Mouse (Mus musculus) cerebellum, postnatal 14 days (tissue): ENCODE results near the gene Cul7.

Experiments used
- DNase-seq, 2 experiments: peaks; one replicate each; pipeline ENCODE4 v3.0.0; 2021; ENCODE audit warnings: mixed read lengths in 2 of 2

Cul7 gene

DNA sequence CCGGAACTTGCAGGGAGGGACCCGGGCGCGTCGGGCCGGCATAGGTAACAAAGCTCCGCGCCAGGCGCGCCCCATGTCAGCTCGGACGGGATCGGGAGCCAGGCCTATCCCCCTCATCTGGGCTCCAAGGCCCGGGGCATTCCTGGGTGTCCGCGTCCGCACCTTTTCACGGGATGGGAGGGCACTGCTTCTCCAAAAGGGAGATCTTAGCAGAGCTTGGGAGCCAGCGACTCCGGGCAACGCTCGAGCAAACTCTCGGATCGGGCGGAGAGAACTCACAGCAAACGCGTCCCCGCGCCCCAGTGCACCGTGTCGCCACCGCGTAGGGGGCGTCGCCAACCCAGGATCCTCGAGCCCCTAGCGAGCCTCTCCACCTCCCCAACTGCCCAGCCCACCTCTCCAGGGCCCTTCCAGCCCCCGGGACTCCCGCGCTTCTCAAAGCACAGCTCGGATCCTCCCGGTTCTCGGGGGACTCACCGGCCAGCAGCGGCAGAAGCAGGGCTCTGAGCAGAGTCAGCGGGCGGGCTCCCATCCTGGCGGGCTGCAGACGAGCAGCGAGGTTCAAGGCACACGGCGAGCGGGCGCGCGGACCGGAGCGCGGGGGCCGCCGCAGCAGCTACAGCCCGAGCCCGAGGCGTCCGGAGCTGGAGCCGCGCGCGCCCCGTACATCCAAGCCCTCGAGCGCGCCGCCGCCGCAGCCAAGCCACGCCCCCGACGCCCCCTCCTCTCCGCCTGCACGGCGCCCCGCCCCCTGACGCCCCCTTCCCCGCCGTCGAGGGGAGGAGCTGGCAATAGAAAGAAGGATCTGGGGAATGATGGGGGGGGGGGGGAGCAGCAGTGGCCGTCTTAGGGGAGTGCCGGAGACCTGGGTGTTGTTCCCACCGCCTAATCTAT, 21.1 kb upstream of the Cul7 start, which contains the start of gene Ptk7:
Gene Ptk7, minus strand, starts transcription at position 714 of the 894 bp plus-strand sequence.
- DNase-seq: peak; percentile 88 to 90

DNA sequence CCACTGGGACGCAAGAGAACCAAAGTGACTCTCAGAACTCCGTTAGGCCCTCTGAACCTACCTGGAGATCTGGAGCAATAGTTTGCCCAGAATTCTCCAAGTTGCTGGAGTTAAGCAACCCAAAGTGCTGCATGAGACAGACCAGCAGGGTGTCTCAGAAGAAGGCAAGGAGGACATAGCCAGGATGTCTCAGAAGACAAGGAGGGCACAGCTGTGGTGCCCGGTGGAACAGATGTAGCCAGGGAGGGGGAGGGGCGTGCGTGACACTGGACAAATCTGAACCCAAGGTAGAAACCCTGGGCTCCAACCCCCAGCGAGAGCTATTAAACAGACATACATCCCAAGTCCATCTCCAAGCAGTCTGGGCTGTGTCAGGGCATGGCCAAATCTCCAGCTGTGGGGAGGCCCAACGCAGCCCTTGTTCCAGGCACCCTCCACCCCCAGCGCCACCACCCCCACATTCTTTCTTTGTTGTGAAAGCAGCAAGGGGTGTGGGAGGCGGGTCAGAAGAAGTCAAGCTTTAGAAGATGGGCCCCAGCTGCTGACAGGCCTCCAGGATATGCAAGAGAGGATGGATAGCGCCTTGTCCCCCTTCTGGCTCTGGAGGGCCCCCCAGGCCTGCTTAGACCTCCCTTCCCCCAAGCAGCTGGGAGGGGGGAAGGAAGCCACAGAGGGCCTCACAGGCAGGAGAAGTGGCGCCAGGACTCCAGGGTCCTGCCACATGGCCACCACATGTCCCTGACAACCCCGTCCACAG, 20.3 kb upstream of the Cul7 start:
- DNase-seq: peak in 1 of 2 experiments; percentile 60

DNA sequence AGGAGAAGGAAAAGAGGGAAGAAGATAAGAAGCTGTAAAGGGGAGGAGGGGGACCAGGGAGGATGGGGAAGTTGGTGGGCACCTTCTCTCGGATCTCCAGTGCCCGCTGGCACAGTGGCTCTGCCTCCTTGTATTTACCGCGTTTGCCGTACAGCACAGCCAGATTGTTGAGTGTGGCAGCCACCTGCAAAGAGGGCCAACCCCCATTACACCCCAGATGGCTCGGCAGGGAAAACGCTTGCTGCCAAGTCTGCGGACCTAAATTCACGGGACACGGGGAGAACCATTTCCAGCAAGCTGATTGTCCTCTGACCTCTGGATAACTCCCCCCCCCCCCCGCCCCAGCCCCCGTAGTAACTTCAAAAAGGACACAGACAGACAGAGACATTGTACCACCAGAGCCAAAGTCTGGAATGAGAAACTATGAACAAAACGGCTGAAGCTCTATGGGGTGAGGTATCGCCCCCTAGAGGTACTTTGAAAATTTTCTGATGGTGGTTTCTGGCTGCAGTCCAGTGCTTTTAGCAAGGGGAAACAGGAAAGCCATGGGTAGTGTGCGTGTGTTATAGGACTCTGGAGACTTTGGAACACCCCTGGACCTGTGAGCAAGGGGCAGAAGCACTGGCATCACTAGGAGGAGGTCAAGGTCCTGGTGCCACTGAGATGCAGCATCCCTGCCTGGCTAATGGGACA, 13.2 kb upstream of the Cul7 start:
- peak; percentile 85 to 87 for DNase-seq

DNA sequence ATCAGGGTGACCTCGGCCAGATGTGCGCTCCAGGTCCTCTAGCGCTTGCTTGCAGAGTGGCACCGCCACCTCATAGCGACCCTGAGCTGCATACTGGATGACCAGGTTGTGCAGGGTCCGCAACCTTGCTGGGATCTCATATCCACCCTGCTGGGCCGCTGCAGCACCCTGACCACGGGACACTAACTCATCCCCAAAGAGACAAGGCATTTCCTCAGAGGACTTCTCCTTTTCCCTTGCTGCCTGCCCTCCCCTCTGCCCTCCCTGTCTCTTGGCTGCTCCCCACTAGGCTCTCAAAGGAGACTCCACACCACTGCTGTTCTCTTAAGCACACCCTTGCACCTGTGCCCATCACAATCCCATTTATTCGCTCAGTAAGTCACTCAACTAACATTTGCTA, 10.2 kb upstream of the Cul7 start:
- no peak for DNase-seq

DNA sequence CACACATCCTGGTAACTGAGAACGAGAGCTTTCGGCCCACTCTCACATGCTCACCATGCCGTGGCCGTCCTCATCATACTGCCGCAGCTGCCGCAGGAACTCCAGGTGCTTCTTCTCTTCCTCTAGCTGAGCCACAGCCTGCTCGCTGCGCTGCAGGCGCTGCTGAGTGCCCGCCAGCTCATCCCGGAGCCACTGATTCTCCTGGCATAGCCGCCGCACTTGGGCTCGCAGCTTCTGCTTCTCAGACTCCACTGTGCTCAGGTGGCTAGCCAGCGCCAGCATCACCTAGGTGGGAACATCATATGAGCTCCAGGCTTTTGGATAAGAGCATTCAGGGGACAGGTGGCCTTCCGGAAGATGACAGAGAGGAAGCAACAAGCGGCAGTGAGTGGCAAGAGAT, 8.1 kb upstream of the Cul7 start:
- no peak for DNase-seq

DNA sequence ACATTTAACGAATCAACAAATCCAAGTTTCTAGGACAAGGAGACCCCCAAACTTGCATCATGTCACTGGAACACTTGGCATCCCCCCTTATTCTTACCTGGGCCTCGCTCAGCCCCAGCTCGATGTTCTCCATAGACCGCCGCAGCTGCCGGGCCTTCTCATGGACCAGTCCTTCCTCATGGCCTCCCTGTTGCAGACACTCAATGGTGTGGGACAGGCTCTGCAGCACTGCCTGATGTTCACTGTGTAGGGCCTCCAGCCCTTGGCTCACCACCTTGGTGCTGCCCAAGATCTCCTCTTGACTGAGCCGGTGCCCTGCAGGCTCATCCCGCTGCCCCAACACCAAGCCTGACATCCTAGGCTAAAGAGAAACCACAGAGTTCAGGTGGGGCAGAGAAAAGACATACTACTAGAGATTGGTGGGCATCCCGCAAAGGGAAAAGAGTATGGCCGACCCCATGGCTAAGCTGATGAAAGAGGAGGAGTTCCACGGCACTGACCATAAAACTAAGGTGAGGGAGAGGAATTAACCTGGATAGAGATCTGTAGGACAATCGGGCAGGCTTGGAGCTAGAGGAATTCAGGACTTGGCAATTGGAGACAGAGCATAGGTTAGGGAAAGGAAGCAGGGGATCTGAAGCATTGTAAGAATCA, 5.9 kb upstream of the Cul7 start:
- no peak for DNase-seq

DNA sequence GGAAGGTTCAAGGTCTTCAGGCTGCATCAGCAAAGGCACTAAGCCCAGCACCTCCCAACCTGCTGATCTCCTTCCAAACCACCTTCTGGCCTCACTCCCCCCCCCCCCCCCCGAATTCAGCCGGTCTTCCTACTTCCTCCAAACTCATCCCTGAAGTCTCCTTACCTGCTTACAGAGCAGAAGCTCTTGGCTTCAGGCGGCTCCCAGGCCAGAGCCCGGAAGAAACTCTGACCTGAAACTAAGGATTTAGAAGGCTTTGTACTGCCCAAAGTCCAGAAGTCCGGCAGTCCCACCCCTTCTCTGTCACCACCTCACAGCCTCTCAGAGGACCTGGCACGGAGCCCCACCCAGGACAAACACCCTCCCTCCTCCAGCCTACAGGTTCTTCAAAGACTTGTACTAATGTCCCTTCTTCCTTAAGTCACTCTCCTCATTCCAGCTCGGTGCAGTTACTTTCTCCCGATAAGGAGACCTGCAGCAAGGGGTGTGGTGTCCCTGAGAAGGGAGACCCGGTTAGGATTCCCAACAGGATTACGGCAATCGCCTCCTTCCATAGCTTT, 5.1 kb upstream of the Cul7 start:
- DNase-seq: peak; percentile 60 to 76

DNA sequence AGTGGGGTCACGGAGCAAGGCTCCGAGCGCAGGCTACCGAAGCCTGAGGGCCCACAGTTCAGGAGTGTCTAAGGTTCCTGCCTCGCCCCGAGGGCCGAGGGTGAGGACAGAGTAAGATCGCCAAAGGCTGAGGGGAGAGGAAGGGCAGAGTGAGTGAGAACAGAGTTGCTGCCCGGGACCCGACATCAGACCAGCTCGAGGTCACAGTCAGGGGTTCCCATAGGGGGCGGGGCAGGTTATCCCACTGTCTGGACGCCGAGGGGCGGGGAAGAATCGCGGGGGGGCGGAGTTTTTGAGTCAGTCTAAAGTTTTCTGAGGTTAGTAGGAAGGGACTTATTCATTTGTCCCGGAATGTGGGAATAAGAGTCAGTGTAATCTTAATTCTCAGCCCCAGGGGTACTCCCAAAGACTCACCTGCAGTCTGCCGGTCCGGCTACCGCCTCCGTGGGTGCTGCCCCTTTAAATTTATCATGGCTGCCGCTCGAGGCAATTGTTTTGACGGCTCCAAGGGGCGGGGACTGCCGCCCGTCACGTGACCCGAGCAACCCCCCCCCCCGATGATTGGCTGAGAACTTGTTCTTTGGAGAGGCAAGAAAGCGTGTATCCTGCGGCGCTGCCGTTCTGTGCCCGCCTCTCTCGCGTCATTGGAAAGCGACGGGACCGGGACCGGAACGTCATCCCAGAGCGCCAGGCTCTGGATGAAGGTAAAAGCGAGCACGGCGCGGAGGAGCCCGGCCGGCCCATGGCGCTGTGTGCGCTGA, 4.4 kb upstream of the Cul7 start, which contains the start of the genes Klc4 and Mrpl2:
Gene Klc4, minus strand, starts transcription at position 462 of the 761 bp plus-strand sequence.
Gene Mrpl2, plus strand, starts transcription at position 669 of the 761 bp plus-strand sequence.
- DNase-seq: peak; percentile 100

DNA sequence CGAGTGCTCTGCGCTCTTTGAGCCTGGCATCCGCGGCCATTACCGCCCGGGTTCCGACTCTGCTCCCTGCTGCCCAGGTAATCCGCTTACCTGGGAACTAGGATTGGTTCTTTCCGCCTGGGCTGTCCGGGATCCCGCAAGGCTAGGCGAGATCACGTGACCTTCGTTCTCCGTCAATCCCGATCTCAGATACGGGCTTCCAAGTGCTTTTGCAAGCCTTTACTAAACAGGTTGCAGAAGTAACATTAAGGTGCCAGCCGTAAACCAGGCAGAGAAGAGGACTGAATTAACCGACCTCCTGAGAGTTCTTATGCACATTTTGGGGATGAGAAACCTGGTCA, 3.8 kb upstream of the Cul7 start:
- no peak for DNase-seq

DNA sequence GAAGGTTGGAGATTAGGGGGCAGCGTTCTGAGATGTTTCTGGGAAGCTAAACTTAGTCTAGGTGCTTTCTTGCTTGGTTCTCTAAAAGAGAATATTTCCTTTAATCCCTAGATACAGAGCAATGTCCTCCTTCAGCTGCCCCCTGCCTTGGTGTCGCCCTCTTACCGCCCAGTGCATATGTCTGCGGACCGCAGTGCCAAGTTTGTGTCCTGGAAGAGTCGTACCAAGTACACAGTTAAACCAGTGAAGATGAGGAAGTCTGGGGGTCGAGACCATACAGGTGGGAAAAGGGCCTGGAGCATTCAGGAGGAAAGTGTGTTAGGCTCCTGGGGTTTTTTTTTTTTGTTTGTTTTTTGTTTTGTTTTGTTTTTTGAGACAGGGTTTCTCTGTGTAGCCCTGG, 2.9 kb upstream of the Cul7 start:
- DNase-seq: no peak

DNA sequence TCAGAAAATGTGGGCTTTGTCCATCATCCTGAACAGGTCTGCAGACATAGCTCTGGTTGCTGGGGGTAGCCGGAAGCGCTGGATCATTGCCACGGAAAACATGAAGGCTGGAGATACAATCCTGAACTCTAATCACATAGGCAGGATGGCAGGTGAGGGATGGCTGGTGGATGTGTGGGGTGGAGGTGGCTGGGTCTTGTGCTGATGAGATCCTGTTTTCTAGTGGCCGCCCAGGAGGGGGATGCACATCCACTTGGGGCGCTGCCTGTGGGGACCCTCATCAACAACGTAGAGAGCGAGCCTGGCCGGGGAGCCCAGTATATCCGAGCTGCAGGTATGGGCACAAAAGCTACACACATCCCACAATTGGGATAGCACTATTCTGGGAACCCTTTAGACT, 1.7 kb upstream of the Cul7 start:
- no peak for DNase-seq

DNA sequence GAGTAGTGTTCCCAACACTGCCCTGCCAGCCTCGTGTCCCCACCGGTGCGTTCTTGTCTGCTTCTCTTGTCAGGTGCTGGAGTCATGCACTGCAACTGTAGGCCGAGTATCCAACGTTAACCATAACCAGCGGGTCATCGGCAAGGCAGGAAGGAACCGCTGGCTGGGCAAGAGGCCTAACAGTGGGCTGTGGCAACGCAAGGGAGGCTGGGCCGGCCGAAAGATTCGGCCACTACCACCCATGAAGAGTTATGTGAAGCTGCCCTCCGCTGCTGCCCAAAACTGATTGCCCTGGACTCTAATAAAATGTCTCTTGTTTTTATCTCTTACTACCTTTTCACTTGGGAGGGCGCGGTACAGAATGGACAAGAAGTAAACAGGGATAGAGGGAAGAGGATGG, 326 bp upstream of the Cul7 start:
- no peak for DNase-seq

DNA sequence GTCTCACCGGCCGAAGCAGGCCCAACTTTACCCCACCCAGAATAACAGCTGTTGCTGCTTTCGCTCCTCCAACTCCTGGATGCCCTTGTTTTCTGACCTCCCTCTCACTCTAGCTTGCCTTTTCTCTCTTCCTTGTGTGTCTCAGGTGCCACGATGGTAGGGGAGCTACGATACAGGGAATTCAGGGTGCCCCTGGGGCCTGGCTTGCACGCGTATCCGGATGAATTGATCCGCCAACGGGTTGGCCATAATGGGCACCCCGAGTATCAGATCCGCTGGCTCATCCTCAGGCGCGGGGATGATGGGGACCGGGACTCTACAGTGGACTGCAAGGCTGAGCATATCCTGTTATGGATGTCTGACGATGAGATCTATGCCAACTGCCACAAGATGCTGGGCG, 1.2 kb downstream of the Cul7 start:
- peak in 1 of 2 experiments; percentile 35 for DNase-seq

DNA sequence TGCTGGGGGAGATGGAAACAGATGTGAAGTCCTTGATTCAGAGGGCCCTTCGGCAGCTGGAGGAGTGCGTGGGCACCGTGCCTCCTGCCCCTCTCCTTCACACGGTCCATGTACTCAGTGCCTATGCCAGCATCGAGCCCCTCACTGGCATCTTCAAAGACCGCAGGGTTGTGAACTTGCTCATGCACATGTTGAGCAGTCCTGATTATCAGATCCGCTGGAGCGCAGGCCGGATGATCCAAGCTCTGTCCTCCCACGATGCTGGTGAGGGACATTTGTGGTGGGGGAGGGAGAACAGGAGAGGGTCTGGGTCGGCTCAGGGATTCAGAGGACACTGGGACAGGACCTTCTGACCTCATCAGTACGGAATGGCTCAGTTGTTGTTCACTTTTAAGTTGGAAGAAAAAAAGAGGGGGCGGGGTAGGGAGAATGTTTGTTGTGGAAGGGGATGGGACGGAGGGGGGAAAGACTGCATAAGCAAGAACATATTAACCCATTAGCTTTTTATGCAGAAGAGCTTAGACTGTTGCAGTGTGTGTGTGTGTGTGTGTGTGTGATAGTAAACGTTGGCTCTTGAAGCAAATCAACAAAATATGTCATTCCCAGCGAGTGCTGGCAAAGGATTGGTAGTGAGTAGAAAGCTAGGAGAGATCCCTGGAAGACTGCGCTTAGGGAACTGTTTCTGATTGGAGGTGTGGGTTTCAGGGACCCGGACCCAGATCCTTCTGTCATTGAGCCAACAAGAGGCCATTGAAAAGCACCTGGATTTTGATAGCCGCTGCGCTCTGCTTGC, 1.8 kb downstream of the Cul7 start:
- DNase-seq: no peak

DNA sequence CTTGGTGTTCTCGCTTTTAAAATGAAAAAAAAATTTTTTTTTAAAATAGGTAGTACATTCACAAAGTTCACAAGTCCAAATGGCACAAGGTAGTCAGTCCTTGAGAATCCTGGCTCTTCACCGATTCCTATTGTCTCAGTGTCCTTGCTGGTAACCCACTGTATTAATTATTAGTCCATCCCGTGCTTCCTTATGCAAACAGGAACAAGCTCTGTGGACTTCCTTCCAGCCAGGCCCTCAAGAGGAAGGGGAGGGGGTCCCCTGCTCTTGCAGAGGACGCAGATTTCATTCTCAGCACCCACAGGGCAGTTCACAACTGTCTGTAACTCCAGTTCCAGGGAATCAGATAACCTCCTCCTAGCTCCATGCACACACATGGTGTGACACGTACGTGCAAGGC, 5.9 kb downstream of the Cul7 start:
- DNase-seq: no peak

DNA sequence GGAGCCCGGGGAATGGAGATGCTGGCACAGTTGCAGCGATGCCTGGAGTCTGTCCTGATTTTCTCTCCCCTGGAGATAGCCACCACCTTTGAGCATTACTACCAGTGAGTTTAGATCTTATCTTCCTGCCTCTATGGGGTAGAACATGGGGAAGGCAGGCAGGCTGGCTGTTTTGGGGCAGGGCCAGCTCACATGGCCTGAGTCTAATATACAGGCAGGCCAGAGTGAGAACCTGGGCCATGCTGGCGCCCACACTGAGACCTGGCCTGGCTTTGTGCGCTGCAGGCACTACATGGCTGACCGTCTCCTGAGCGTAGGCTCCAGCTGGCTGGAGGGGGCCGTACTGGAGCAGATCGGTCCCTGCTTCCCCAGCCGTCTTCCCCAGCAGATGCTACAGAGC, 11.2 kb downstream of the Cul7 start:
- DNase-seq: peak; percentile 81 to 85

DNA sequence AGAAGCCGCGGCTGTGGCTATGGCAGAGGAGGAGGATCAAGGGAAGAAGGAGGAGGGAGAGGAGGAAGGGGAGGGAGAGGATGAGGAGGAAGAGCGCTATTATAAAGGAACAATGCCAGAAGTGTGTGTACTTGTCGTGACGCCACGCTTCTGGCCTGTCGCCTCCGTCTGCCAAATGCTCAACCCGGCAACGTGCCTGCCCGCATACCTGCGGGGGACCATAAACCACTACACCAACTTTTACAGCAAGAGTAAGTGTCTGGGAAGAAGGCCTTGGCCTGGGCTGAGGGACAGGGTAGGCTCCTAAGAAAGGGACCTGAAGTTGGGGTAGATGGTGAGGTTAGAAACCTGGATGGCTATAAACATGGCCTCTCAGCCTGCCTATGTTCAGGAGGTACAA, 11.8 kb downstream of the Cul7 start:
- peak; percentile 69 to 75 for DNase-seq

DNA sequence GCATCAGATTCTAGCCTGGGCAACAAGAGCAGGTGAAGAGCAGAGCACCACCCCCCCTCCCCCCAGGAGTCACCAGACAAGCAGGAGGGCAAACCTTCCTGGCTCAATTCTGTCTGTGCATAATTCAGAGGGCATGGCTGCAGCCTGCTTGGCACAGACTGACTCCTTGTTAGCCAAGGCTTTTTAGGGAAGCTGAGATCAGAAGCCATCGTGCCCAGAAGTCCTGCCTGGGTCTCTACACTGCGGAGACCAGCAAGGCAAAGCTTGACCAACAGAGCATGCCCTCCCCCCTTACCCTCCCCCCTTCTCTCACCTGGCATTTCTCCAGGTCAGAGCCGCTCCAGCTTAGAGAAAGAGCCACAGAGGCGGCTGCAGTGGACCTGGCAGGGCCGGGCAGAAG, 12.6 kb downstream of the Cul7 start:
- DNase-seq: peak; percentile 83 to 85

DNA sequence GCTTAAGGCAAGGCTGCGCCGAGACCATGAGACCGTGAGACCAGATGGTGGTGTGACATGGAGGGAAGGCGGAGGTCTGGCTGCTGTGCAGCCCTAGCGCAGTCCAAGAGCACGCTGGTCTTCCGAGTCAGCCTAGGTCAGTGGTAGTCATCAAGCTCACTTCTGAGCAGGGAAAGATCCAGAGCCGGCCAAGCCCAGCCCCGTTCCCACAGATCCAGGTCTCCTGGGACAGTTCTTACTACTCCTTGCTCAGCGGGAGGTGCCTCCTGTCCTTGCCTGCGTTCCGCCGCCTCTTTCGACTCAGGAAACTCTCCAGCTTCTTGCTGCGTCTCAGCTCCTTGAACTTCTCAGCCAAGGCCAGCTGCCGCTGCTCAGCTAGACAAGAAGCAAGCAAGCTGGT, 17.6 kb downstream of the Cul7 start:
- no peak for DNase-seq

DNA sequence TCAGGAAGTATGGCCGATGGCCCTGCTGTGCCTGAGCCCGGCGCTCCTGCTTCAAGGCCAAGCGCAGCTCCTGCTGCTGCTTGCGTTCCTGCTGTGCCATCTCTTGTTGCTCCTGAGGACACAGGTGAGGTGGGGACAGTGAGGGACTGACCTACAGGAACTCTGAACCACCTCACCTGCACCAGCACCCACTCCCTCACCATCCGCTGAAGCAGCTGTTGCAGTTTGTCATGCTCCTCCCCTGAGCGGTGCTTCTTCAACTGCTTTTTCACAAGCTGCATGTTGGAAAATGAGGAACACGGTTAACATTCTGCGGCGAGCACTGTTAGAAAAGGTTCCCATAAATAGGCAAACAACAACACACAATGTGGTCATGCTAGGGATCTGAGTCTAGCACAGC, 19.8 kb downstream of the Cul7 start:
- no peak for DNase-seq
